Mouse (Mus musculus) bone marrow, adult 2 months (tissue): ENCODE data around the gene Epha6.

Experiments
- CTCF ChIP-seq: fragments of 200-500 bp; IDR thresholded peaks from 2 replicates; pipeline ENCODE4 v1.5.1; 2011; ENCODE audit warnings: low read length, control low read depth; ENCODE audit not compliant: control insufficient read depth, insufficient read depth
- POLR2A ChIP-seq: fragments of 200-500 bp; IDR thresholded peaks from 2 replicates; pipeline ENCODE4 v1.6.1; 2011; ENCODE audit warnings: low read depth, mild to moderate bottlenecking, control low read depth, low read length, borderline replicate concordance; ENCODE audit not compliant: control insufficient read depth

DNA sequence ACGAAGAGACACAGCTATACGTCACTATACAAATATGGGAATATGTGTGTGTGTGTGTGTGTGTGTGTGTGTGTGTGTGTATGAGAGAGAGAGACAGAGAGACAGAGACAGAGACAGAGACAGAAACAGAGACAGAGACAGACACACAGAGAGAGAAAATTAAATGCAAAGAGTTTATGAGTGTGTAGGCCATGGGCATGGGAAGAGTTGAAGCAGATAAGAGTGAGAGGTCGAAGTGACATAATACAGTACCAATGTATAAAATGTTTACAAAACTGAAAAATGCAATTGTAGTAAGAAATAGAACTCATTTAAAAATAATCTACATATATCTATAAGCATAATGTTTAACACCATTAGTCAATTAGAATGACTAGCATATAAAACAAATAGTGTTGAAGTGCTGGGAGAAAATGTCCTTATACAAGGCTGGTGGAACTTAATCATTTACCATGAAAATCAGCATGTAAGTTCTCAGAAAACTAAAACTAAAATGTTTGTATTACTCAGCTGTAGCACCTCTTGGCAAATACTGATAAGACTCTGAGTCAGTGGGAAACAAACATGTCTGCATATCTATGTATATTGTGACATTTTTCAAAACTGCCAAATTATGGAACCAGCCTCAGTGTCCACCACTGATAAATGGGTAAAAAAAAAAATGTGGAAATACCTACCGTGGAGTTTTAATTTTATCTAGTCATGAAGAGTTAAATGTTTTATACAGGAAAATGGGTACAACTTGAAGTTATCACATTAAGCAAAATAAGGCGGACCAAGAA is 371.2 kb downstream of the Epha6 start:
- TF ChIP-seq CTCF, result no peak
- TF ChIP-seq POLR2A, result no peak
